Mouse (Mus musculus) embryonic facial prominence, embryonic 12.5 days (tissue): Measurements from ENCODE around the gene Noa1. TPM values are rescaled to one million over a fixed set of nuclear protein-coding genes. Genes with fewer than 3 reads are reported as not detected.
A peak's percentile ranks its signal among the peaks of the same experiment; 100 is the strongest.

Experiments
- ATAC-seq: fragments of 200-750 bp; cut with Nextera tagmentation; 2 replicates; pipeline ENCODE4 v1.8.0; 2017; ENCODE audit not compliant: insufficient number of reproducible peaks, insufficient read depth, low FRiP score, low TSS enrichment
- H3K27ac ChIP-seq: fragments of 300-500 bp; sonication (generic); 2 replicates; pipeline ENCODE4 v1.5.1; 2016; ENCODE audit warnings: mild to moderate bottlenecking
- H3K27me3 ChIP-seq: fragments of 300-500 bp; sonication (generic); 2 replicates; pipeline ENCODE4 v1.6.1; 2016; ENCODE audit warnings: mild to moderate bottlenecking, moderate library complexity
- H3K36me3 ChIP-seq: fragments of 300-500 bp; sonication (generic); 2 replicates; pipeline ENCODE4 v1.6.1; 2016; ENCODE audit warnings: mild to moderate bottlenecking
- H3K4me1 ChIP-seq: fragments of 300-500 bp; sonication (generic); 2 replicates; pipeline ENCODE4 v1.6.1; 2016
- H3K4me2 ChIP-seq: fragments of 300-500 bp; sonication (generic); replicated peaks from 2 replicates; pipeline ENCODE4 v1.6.1; 2016; ENCODE audit warnings: mild to moderate bottlenecking, moderate library complexity
- H3K4me3 ChIP-seq: fragments of 300-500 bp; sonication (generic); 2 replicates; pipeline ENCODE4 v1.5.1; 2016; ENCODE audit warnings: mild to moderate bottlenecking
- H3K9ac ChIP-seq: fragments of 300-500 bp; sonication (generic); 2 replicates; pipeline ENCODE4 v1.6.1; 2016; ENCODE audit warnings: mild to moderate bottlenecking, moderate library complexity
- H3K9me3 ChIP-seq: fragments of 300-500 bp; sonication (generic); 2 replicates; pipeline ENCODE4 v1.6.1; 2016; ENCODE audit warnings: mild to moderate bottlenecking, moderate library complexity
- WGBS: fragments of 180-500 bp; shearing (Covaris S2); methylation state at CpG from one replicate; pipeline ENCODE4 v1.1.7; 2016; 5-methylcytosine and 5-hydroxymethylcytosine counted together
- microRNA-seq: library from miRNA; unstranded; fragments of <30 nt; microRNA quantifications from one replicate; pipeline ENCODE4, GENCODE M21; 2017
- polyA plus RNA-seq: library from polyadenylated mRNA; unstranded; fragments of >200 nt; fragmentation: Nextera tagmentation; extraction: Ambion mirVana; gene quantifications from 2 replicates; pipeline ENCODE4 v1.2.1, GENCODE M21; 2016

Gene Noa1
- polyA plus RNA-seq, 1 experiment from 2014 or later = 32.7 TPM

DNA sequence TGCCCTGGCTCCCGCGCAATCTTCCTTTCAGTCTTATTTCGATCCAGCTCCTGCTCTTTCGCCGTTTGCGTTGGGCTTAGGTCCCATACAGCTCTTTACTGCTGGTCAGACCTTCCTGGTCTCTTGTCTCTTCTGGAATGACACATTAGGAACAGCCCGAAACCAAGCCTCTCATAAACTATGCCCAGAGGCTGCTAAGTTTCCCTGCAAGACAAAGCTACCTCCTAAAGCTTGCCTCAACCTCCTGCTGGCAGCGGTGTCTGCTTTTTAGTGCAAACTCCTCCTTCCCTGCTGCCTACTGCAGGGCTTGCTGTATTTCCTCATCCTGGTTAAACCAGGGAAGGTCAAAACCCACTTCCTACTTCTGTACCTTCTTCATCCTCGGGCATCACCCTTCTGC lies 59.8 kb downstream of the Noa1 start:
- H3K4me3 ChIP-seq = no peak overlapping the region

DNA sequence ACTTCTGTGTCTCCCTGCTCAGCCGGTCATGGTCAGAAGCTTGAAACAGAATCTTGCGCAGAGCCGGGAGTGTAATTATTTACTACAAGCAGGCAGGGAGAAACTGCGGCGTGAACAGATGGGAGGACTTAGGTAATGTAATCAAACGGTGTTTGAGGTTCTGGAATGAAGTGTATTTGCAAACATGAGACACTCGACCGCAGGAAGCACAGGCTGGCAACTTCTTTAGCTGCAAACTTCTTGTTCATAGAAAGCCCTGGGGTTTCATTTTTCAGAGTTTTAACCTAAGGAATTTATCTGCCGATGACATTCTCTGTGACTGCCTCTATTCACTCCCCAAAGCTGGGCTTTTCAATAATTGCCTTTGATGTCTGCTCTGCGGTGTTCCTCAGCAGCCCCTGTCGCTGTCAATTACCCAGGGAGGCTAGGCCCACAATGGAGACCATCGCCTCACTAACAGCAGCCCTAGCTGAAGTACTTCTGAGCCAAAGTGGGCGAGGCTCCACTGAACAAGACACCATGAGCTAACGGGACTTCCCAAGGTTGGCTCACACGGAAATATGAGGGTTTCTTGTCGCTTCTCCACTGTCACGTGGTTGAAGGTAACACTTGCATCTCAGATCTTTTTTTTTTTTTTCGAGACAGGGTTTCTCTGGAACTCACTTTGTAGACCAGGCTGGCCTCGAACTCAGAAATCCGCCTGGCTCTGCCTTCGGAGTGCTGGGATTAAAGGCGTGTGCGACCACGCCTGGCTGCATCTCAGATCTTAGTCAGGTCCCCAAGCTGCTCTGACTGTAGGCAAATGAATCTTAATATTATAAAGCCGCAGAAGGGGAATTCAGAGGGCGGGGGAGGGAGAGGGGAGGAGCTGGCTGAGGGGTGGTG lies 63.9 kb downstream of the Noa1 start:
- Histone ChIP-seq H3K9ac (no peak overlapping the region), H3K4me3 (no peak overlapping the region), H3K27me3 (no peaks in the 10 kb centered on the region), H3K9me3 (no peaks in the 10 kb centered on the region), H3K36me3 (no peaks in the 10 kb centered on the region), H3K4me2 (peak overlapping the region; percentile 38), H3K4me1 (0 out of 2 replicates have a peak, but pooled peaks cover 4% of the 10 kb centered on the region), H3K27ac (peak overlapping the region; percentile 85)
- WGBS = 27% methylated on average over 26 of the region's 26 CpGs
- ATAC-seq = peak; percentile 72; the same call in 1 of the 2 replicates

More for the DNA sequence above, 59.8 kb downstream of the Noa1 start:
- Histone ChIP-seq H3K4me2 (no peak overlapping the region), H3K27ac (no peak overlapping the region), H3K4me1 (no peaks in the 10 kb centered on the region), H3K36me3 (no peaks in the 10 kb centered on the region), H3K9ac (no peak overlapping the region), H3K9me3 (no peaks in the 10 kb centered on the region), H3K27me3 (no peaks in the 10 kb centered on the region)
- no peak for ATAC-seq
- 73% methylated on average over 9 of the region's 9 CpGs for WGBS

DNA sequence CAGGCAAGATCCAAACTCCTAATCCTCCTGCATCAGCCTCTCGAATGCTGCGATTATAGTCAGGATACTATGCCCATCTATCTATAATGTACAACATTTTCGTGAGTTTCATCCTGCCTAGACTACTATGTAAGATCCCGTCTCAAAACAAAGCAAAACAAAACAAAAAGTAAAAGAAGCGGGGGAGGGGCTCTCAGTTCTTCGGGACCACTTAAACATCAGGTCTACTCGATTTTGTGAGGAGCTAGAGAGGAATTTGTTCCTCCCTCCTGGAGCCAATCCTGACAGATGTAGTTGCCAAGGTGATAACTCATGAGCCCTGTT lies 64.5 kb downstream of the Noa1 start:
- Histone ChIP-seq H3K9me3 (no peaks in the 10 kb centered on the region), H3K27ac (peak overlapping the region; percentile 85), H3K4me1 (0 out of 2 replicates have a peak, but pooled peaks cover 4% of the 10 kb centered on the region), H3K36me3 (no peaks in the 10 kb centered on the region), H3K4me3 (no peak overlapping the region), H3K4me2 (peak overlapping the region; percentile 38), H3K9ac (no peak overlapping the region), H3K27me3 (no peaks in the 10 kb centered on the region)
- WGBS = 36% methylated on average over 7 of the region's 7 CpGs
- no peak for ATAC-seq

DNA sequence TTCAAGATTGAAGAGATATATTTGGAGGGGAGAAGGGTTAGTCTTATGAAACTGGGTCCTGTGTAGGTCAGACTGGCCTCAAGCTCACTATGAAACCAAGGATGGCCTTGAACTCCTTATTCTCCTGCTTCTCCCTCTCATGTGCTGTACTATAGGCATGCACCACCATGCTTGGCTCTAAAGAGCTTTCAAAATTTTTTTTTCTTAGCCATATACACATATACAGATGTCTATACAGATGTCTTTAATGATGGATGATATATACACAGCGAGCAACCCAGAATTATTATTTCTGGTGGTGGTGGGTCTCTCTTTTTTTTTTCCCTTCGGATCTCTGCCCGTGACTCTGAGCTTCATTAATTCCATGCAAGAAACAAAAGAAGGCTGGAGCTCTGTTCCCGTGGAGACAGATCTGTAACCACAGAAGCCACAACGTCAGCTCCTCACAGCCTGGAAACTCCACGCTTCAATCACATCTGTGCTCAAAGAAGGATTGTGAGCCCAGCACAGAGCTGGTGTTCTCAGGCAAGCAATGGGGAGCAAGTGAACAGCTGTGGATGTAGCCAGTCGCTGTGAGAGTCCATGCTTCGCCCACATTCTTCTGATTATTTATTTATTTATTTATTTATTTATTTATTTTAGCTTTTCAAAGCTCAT lies 65.4 kb downstream of the Noa1 start:
- WGBS = 38% methylated on average over 8 of the region's 8 CpGs
- no peaks in the 10 kb centered on the region for H3K9me3 ChIP-seq
- 0 out of 2 replicates have a peak overlapping the region, but pooled peaks have one; percentile 23 for H3K27ac ChIP-seq
- H3K27me3 ChIP-seq = no peaks in the 10 kb centered on the region
- H3K4me2 ChIP-seq = no peak overlapping the region
- ATAC-seq = 0 out of 2 replicates have a peak, but pooled peaks have one; percentile 48
- H3K9ac ChIP-seq = no peak overlapping the region
- H3K4me1 ChIP-seq = 0 out of 2 replicates have a peak, but pooled peaks cover 4% of the 10 kb centered on the region
- no peaks in the 10 kb centered on the region for H3K36me3 ChIP-seq
- no peak overlapping the region for H3K4me3 ChIP-seq

Small RNAs within 50 kb of the gene (microRNA-seq; reads per million reads assigned to microRNA genes)
- gene Mir5098 = not detected

Other genes with a start within 250 kb of the Noa1 start
- 0.26 and 0.27 TPM in 2 replicates for gene Hopx, start 195.0 kb downstream of the Noa1 start, polyA plus RNA-seq
- gene Spink2, start 98.6 kb downstream of the Noa1 start, polyA plus RNA-seq = 1.2 and 2.3 TPM in 2 replicates
- gene Rest, start 44.6 kb downstream of the Noa1 start, polyA plus RNA-seq = 56.5 and 59.7 TPM in 2 replicates
- 76.4 and 78.9 TPM in 2 replicates for gene Polr2b, start 63 bp upstream of the Noa1 start, polyA plus RNA-seq
- gene Igfbp7, start 98.0 kb upstream of the Noa1 start, polyA plus RNA-seq = 17.0 and 17.5 TPM in 2 replicates